Mouse (Mus musculus) G1E-ER4 (cell line): Measurements from ENCODE around the gene Trmo. TPM values are rescaled to one million over a fixed set of nuclear protein-coding genes. Genes with fewer than 3 reads are reported as not detected.

Experiments used
- GATA1 ChIP-seq: IDR thresholded peaks from one replicate; pipeline ENCODE4 v1.8.0; 2012; ENCODE audit warnings: low read length, inconsistent platforms
- polyA plus RNA-seq: library from polyadenylated mRNA; stranded (reverse); fragments of >175 nt; gene quantifications from 2 replicates; pipeline ENCODE4 v1.2.3, GENCODE M21; 2012

Trmo gene
- polyA plus RNA-seq, 1 experiment = 2.4 TPM

DNA sequence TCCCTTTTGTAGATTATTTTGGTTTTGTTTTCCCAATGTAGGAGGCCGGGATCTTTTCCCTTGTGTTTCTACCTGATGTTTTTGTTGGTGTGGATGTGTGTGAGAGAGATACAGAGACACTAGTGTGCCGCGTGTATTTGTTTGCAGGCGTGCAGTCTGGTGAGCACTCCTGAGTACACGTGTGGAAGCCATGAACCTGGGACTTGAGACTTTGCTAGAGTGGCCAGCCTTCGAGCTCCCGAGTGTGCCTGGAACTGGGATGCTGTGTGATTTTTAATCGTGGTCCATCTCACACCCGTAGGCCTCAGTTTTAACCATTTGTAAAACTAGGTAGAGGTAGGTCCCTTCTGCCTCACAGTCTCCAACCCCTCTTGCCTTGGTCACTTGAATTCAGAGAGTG is 40.3 kb downstream of the Trmo start:
- TF ChIP-seq GATA1 = no peak

DNA sequence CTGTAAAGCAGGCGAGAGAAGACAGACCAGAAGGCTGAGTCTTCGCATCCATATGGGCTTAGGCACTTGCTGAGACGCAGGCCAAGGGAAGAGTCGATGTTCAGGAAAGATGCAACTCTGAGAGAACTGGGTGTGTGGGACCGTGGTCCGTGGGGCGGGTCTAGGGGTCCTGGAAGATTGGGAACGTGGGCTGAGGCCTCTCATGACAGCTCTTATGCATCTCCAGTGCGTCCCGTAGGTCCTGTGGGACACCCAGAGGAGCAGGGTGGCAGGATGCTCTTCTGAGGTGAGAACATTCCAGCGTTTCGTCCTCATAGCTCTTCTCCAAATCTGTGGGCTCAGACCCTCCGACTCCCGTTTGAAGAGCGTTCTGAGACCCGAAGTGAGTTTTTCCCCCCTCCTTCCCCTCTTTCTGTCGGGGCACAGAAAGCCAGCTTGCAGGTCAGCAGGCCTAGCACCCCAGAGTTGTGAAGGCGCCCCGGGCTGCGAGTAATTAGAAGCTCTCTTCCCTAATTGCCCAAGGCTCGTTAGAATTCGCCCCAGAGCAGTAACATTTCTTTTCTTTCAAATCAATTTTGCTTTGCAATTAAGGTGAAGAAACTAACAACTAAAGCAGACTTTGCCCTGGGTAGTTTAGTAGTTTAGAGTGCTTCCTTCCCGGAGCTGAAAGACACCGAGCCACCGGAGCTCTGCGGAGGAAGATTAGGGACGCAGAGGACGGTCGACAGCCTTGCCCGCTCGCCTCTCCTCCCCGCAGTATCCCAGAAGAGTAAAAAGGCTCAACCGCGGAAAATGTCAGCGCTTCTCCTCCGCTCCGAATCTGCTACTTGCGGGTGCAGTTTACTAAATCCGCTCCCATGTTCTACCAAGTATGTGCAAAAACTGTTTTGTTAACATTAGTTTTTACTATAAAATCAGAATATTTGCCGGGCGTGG is 41.4 kb downstream of the Trmo start:
- TF ChIP-seq GATA1 = no peak

DNA sequence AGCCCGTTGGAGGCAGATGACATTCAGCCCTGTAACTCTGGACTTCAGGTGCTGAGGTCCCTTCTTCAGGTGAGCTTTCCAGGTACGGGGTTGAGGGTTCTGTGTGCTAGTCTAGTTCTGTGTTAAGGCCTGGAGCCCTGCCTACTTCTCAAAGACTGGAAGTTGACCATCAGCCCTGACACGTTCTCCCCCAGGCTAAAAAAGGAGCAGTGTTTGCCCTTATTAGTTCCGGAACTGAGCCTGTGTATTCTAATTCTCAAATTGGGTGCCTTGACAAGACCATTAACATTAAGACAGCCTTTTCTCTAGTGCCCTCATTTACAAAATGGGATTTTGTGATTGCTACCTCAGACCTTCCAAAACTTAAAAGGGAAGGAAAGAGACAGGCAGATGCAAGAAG is 42.1 kb downstream of the Trmo start:
- no peak for TF ChIP-seq GATA1

DNA sequence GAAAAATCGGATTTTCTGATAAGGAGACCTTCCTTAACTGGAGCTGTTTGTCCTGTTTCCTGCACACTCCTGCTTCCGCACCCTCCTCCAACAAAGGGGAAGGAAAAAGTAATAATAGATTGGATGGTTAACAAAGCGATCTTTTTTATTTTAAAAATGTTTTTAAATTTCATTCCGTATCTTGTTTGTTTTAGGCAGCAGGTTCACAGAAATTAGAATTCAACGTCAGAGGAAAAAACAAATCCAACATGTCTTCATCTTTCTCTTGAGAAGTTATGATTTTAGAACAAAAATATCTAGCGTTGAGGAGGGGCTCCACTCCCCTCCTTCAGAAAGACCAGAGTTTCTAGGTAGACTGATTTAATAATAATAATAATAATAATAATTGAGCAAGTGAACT is 43.0 kb downstream of the Trmo start:
- no peak for TF ChIP-seq GATA1

DNA sequence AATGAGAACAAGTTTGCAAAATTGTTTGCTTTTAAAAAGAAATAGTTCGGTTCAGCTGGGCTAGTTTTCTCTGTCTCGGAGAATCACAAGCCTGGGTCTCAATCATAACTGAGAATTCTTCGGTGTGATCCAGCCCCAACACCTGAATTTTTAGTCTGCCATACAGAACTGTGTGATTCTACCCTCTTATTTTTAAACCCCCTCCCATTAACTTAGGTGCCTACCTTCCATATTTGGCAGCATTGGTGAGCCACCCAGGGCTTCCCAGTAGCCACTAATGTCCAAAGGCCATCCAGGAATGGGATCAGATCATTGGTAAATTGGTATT is 43.5 kb downstream of the Trmo start:
- no peak for TF ChIP-seq GATA1

DNA sequence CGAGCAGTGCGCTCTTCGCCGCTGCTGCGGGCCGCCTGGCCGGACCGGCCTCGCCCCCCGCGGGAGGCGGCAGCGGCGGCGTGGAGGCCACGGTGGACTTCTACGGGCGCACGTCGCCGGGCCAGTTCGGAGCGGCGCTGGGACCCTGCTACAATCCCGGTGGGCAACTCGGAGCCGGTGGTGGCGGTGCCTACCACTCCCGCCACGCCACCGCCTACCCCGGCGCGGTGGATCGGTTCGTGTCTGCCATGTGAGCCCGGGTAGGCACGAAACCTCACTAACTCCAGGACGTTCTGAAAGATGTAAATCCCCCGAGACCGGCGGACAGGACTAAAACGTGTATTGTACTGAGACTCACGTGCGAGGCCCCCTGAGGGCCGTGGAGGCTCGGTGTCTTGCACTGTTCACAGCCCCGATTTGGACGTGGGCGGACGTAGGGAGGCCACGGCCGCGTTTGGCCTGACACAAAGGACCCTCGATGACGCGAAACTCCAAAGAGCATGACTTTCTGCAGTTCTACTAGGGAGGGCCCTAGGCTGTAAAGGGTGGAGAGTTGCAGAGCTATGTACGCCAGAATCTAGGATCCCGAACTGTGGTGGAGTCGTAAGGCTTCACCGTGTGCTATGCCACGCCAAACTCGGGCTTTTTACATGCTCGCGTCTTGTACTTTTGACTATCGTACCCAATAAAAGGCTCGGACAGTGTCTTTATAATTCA is 44.0 kb downstream of the Trmo start:
- TF ChIP-seq GATA1 = no peak

DNA sequence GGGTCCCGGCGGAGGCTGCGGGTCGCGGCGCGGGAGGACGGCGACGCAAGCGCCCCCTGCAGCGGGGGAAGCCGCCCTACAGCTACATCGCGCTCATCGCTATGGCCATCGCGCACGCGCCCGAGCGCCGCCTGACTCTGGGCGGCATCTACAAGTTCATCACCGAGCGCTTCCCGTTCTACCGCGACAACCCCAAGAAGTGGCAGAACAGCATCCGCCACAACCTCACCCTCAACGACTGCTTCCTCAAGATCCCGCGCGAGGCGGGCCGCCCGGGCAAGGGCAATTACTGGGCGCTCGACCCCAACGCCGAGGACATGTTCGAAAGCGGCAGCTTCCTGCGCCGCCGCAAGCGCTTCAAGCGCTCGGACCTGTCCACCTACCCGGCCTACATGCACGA is 44.9 kb downstream of the Trmo start:
- TF ChIP-seq GATA1 = no peak

DNA sequence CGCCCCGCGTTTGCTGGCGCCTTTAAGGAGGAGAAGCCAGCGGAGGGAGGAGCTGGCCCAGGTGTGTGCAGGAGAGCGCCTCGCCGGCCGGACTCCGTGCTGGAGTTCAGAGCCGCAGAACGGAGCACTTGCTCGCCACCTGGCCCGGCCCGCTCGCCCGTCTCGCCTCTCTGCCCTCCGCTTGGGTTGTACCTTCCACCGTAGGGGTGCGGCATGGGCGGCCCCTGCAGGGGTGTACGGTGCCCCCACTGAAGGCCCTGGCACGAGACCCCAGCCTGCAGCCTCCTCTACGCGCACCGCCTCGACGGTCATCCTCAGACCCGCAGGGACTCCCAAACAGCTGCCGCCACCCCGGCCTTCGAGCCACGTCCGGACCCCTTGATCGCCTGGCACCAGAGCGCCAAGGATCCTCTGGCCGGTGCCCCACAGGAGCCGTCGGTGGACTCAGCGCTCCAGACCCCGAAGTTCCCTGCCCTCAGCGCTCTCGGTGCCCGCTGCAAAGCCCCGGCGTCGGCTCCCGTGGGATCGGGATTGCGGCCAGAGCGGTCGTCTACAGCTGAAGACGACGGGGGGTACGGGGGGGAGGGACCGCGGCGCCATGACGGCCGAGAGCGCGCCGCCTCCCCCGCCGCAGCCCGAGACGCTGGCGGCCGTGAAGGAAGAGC is 45.5 kb downstream of the Trmo start, which contains the start of gene Foxe1:
Gene Foxe1, plus strand, starts transcription at position 14 of the 665 bp plus-strand sequence.
- no peak for TF ChIP-seq GATA1

DNA sequence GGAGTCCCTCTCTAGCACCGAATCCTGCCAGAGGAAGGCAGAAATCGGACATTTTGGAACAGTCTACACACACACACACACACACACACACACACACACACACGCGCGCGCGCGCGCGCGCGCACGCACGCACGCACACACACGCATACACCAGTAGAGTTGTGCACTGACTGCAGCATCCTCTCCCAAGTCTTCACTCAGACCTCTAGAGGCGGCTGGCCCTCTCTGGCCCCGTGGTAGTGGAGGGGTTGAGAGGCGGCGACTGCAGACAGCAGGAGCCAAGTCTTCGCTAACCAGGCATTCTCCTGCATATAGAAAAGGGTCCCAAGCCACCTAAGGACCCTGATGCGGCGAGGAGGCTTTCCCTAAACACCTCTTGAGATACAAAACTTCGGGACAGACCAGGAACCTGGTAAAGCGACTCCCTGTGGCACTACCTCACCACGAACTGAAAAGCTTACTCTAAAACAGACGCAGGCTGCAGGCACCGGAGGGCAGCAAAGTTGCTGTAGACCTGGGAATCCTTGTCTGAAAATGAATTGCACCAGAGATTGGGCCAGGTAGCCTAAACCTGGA is 46.4 kb downstream of the Trmo start:
- no peak for TF ChIP-seq GATA1

DNA sequence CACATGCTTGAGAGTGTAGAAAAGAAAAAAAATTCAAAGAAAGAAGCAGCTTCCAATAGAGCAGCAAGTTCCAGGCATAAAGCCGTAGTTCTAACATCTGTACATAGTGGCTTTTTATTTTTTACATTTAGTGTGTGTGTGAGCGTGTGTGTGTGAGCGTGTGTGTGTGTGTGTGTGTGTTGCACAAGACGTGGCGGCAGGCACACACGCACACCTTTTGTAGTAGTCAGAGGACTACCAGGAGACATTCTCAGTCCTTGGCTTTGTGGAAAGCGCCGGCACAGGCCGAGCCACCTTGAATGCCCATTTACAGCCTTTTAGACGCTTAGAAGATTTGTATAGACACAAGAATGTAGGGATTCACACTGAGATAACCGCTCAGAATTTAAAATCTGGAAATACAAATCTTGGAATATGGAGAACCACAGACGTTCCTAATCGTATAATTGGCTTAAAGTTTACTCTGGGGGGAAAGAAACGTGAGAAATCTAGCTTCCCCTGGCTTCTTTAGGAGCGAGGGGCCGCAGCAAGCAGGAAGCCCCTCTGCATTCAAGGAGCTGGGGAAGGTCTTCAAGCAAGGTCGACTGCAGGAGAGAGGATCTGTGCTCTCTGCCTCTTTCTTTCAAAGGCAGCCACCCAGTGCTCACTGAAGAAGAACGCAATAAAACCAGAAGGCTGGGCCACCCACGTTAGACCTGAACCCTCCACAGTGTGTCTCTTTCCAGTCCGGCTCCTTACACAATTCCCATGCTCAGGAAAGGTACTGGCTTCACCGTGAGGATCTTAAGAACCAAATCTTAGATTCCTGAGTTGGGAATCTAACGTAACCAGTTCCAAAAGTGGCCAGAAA is 47.2 kb downstream of the Trmo start:
- TF ChIP-seq GATA1 = no peak

DNA sequence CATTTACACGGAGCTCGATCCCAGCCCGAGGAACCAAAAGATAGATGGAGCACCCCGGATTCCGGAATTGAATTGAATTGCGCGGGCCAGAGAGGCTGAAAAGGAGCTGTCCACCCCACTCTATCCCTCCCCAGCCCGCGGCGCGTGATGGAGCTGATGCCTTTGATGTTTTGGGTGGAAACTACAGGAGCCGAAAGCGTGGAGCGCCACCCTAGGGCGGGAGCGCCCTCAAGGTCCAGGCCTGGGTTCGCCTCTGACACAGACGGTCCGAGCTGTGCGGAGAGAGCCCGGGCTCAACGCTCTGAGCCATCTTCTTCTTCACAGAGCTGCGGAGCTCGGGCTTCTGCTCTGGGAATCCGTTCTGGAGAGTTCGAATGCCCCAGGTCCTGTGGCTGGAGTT is 49.7 kb downstream of the Trmo start:
- TF ChIP-seq GATA1 = no peak

DNA sequence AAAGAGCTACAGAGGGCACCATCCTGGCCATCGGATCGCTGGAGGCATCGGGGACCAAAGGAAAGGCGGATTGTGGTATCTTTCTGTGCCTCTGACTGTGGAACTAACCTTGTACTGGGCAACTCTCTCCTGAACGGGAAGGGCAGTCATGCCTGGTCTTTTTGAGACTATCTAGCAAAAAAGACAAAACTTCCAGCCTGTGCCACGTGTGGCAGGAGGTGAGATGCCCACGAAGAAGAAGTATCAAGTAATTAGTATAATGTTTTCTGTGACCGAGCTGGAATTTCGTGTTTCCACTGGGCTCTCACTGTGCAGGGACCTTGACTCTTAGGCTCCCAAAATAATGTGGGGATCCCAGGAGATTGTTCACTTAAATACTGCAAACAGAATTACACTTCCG is 50.2 kb downstream of the Trmo start:
- no peak for TF ChIP-seq GATA1

DNA sequence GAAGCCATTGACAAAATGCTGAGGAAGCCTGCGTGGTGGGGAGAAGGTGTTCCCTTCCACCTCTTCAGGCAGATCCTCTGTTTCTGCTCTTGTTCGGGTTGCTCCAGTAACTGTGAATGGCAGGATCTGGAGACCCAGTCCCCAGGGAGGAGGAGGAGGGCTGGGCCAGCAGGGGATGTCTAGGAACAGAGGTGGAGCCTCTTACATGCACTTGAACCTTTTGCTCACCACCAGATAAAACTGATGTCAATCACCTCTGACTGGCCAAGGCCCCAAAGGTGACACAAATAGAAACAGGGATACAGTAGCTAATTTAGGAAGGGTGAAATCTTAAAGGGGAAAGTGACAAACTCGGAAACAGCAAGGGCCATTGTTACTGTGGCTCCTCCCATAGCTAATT is 51.2 kb downstream of the Trmo start:
- TF ChIP-seq GATA1 = no peak

DNA sequence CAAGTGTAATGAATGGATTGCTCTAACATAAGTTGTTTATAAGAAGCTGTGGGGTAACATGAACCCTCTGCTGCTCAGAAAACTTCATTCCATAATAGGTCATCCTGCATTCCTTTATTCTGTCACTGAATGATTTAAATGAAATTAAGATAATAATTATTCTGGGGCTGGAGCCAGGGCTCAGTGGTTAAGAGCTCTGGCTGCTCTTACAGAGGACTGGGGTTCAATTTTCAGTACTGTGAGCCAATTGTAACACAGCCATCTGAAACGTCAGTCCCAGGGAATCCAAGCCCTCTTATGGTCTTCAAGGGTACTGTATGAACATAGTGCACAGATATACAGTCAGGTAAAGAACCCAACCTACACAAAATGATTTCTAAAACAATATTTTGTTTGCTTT is 53.4 kb downstream of the Trmo start:
- no peak for TF ChIP-seq GATA1

DNA sequence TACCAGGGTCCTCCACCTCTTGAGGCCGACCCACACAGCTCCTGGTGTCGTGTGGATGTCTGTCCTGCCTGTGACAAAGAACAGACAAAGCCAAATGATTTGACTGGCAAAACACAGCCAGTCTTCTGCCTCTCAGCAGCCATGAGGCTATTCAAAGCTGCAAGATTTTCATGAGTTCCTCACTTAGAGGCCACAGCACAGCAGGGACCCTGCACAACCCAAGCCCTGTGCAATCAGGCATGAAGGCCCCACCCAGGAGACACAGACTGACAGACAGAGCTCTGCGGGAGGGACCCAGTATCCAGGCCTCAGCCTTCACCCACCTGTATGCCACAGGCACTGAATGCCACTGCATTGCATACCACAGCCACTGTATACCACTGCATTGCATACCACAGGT is 60.3 kb downstream of the Trmo start:
- no peak for TF ChIP-seq GATA1

Other genes starting within 250 kb of the Trmo start
- gene Xpa, start 193.1 kb downstream of the Trmo start, polyA plus RNA-seq = 16.7 and 29.1 TPM in 2 replicates
- gene Foxe1, start 45.8 kb downstream of the Trmo start, polyA plus RNA-seq = not detected in 2 replicates
- 6.7 and 8.3 TPM in 2 replicates for gene Hemgn, start 24.1 kb upstream of the Trmo start, polyA plus RNA-seq
- 1,030 and 1,299 TPM in 2 replicates for gene Anp32b, start 61.5 kb upstream of the Trmo start, polyA plus RNA-seq
- 59.6 and 64.9 TPM in 2 replicates for gene Nans, start 99.8 kb upstream of the Trmo start, polyA plus RNA-seq
- gene Trim14, start 146.7 kb upstream of the Trmo start, polyA plus RNA-seq = 14.9 and 17.9 TPM in 2 replicates
- gene Coro2a, start 212.8 kb upstream of the Trmo start, polyA plus RNA-seq = 245 and 299 TPM in 2 replicates